Mouse (Mus musculus) embryo, embryonic 9.5 days (tissue): ENCODE measurements around the gene Pkn1.
A peak's percentile ranks its signal among the peaks of the same experiment; 100 is the strongest.

Experiments used
- DNase-seq: peaks from one replicate; pipeline ENCODE4 v3.0.0-alpha.2; 2017; ENCODE audit errors: extremely low spot score

The Pkn1 gene

GRCm38 (mm10) chr8:83698661-83699453 is at the start of gene Pkn1:
TSS of gene Pkn1 (minus strand) at chr8:83699179.
- DNase-seq = peak; percentile 88

- no peak for DNase-seq
Observed at GRCm38 (mm10) chr8:83748708-83749107, 49.7 kb upstream of the Pkn1 start.

DNA sequence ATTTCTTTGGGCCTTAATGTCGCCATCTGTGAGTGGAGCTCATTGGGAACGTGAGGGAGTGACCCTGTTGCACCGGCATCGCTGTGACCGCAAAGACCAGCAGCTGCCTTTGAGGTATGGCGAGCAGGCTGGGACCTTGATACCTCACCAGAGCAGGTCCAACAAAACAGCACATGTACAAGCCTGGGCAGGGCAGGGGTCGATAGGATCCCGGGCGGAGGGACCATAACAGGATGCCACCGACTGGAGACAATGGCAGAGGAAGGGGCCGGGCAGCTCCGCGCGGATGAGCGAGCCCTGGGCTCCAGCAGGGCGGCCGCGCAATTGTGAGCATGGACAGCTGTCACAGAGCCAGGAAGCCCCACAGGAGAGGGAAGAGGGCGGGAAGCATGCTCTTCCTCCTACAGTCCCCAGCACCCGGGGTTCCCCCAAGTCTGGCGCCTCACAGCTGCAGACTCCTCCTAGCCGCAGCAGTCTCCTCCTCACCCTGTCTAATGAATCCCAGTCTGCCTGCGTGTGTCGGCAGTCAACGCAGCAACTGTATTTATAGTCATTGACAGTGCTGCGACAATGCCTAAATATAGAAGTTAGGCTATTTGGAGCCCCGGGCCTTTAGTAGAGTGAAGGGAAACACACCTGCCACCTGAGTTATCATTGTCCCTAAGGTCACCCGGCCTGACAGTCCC is 48.8 kb upstream of the Pkn1 start:
- DNase-seq = peak; percentile 59

DNA sequence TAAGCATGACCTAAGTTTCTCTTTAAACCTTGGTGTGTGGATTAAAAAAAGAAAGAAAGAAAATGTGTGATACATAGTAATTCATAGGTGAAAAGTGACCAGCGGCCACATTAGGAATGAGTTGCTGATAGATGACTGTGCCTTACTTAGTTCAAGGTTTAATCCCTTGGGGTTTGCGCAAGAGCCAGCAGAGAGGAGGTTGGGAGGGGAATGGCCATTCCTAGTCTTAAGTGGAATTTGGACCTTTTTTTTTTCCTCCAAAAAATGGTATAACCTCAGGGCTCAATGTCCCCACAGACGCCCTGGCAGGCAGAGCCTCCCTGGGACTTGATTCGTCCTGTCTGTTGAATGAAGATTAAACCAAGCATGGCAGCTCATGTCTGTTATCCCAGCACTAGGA is 45.1 kb upstream of the Pkn1 start:
- DNase-seq = no peak

GRCm38 (mm10) chr8:83742968-83743367 is 44.0 kb upstream of the Pkn1 start:
- no peak for DNase-seq

- DNase-seq = no peak
Observed at GRCm38 (mm10) chr8:83741849-83742655, 43.1 kb upstream of the Pkn1 start.

- peak; percentile 61 for DNase-seq
Observed at GRCm38 (mm10) chr8:83740976-83741741, 42.2 kb upstream of the Pkn1 start, which contains the start of gene Adgre5. TSS of gene Adgre5 (minus strand) at chr8:83741326.

DNA sequence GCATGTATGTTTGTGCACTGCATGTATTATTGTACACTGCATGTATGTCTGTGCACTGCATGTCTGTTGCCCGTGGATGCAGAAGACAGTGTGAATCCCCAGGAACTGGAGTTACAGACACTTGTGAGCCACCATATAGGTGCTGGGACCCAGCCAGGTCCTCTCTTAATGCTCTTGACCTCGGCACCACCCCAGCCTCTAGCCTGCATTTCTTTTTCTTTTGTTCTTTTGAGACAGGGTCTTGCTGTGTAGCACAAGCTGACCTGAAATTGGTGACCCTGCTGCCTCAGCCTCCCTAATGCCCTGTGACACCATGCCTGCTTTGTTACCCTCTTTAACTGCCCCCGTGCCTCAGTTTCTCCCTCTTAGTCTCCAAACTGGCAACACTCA is 41.6 kb upstream of the Pkn1 start:
- DNase-seq = no peak

DNA sequence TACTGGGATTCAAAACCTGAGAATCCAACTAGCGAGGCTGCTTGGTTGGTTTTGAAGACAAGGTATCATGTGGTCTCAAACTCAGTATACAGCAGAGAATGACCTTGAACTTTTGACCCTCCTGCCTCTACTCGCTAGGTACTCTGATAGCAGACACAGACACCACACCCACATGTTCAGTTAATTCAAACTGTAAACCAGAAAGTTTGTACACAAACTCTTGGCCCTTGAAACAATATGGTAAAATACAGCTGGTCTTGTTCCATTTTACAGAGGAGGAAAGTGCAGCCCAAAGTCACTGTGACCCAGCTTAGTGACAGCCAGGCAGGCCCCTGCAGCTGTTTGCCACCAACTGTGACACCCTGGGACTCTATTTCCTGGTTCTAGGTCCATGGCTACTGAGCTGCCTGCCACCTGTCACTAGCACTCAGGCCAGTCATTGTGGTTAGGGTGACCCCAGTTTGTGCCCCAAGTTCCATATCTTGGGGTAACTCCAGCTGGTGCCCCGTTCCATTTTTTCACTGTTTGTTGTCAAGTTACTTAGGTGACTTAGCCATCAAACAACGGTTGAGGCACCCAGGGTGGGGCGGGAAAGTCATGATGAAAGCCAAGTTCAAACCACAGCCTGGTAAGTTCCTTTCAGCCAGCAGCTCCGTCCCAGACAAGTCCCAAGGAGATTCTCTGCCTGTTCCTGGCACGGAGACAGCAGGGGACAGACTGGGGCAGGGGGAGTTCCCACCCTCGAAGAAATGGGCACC is 40.9 kb upstream of the Pkn1 start:
- DNase-seq = no peak

GRCm38 (mm10) chr8:83738949-83739710 is 40.2 kb upstream of the Pkn1 start:
- DNase-seq = no peak

- no peak for DNase-seq
Observed at GRCm38 (mm10) chr8:83737852-83738562, 39.0 kb upstream of the Pkn1 start.

GRCm38 (mm10) chr8:83737346-83737745 is 38.4 kb upstream of the Pkn1 start:
- DNase-seq = no peak

- no peak for DNase-seq
Observed at GRCm38 (mm10) chr8:83736681-83737080, 37.7 kb upstream of the Pkn1 start.

GRCm38 (mm10) chr8:83732919-83733318 is 33.9 kb upstream of the Pkn1 start:
- no peak for DNase-seq

- DNase-seq = no peak
Observed at GRCm38 (mm10) chr8:83731906-83732305, 32.9 kb upstream of the Pkn1 start.

GRCm38 (mm10) chr8:83729009-83729807 is 30.2 kb upstream of the Pkn1 start:
- peak; percentile 49 for DNase-seq

DNA sequence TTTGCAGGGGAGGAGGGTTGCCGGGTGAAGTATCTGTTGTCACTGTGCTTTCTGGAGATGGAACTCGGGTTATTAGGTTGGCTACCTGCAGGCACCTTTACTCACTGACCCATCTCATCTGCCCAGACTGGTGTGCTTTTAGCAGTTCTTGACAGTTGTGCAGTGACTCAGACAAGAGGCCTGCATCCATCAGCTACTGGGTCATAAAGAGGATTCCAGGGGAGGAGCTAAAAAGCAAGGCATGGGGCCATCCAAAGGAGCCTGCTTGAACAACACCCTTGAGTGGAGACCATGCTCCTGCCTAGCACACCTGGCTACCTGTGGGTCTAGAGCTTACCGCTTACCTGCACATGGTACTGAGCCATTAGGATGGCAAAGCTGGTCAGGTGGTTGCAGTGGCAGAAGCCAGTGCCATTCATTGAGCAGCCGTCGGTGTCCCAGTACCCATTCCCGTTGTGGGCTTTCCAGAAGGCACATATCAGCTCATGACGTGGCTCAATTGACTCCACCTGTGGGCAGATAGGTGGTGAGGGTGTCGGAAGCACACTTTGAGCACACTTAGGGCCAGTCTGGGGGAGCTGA is 26.6 kb upstream of the Pkn1 start:
- no peak for DNase-seq
